In genomic region chr8:108027561-108028025, GRCm38 (mm10) we compare ENCODE assay signal across 8 mouse cellular contexts.
A peak's percentile ranks its signal among the peaks of the same experiment; 100 is the strongest.
DNase-seq lines count a peak whose midpoint lies in the region; ATAC-seq and TF ChIP-seq lines count a peak whose summit lies in the region.

No protein-coding gene starts in this region.

- in situ Hi-C loops in CH12.LX (cut with MboI; ENCODE audit: low pct_ligation_motif_present, low pct_unique_long_range_greater_than_20kb, low sequenced_read_pairs): no loop called here

- H3K9me3 ChIP-seq in forebrain, embryonic 10.5 days: no peaks in the 10 kb centered on the region; the same call in 1 of the 2 replicates
- 0 out of 2 replicates have a peak, but pooled peaks cover 3% of the 10 kb centered on the region for H3K9me3 ChIP-seq in forebrain, embryonic 14.5 days (replicated peaks; ENCODE audit: control insufficient read depth, low read length)
- peaks cover 5% of the 10 kb centered on the region for H3K9me3 ChIP-seq in CH12.LX (replicated peaks; ENCODE audit: low read length)
- 0 out of 2 replicates have a peak, but pooled peaks cover 3% of the 10 kb centered on the region for H3K9me3 ChIP-seq in embryonic facial prominence, embryonic 14.5 days (ENCODE audit: control insufficient read depth, low read length)

- no peaks in the 10 kb centered on the region for H3K79me2 ChIP-seq in CH12.LX (replicated peaks; ENCODE audit: control insufficient read depth, extremely low read depth, insufficient read depth, poor library complexity, severe bottlenecking)

- dilution Hi-C loops in CH12.LX (cut with MboI; ENCODE audit: extremely low pct_ligation_motif_present, extremely low pct_unique_long_range_greater_than_20kb, low sequenced_read_pairs): no loop called here

- H3K27me3 ChIP-seq in forebrain, embryonic 10.5 days (ENCODE audit: poor library complexity, severe bottlenecking): no peaks in the 10 kb centered on the region
- no peaks in the 10 kb centered on the region for H3K27me3 ChIP-seq in forebrain, embryonic 14.5 days (replicated peaks; ENCODE audit: control insufficient read depth, insufficient read depth, low read length)
- H3K27me3 ChIP-seq in CH12.LX (replicated peaks): no peaks in the 10 kb centered on the region
- no peaks in the 10 kb centered on the region for H3K27me3 ChIP-seq in embryonic facial prominence, embryonic 14.5 days (replicated peaks; ENCODE audit: control insufficient read depth, insufficient read depth, low read length)

- no peak for TF ChIP-seq CTCF in CH12.LX (conservative IDR thresholded peaks at IDR 0.05 in 1 of 2, IDR thresholded peaks at IDR 0.05 in 1 of 2; ENCODE audit: low read depth in 2 of 2, low read length in 2 of 2)

- peak; percentile 58 for DNase-seq in forebrain, embryonic 10.5 days (ENCODE audit: extremely low spot score, low spot score)
- DNase-seq in forebrain, embryonic 14.5 days (ENCODE audit: low spot score): no peak
- no peak for DNase-seq in CH12.LX (ENCODE audit: extremely low read depth)
- peak; percentile 89 for DNase-seq in embryonic facial prominence, embryonic 14.5 days (ENCODE audit: low spot score)
- DNase-seq in mesoderm, embryonic 11.5 days (ENCODE audit: low read depth, low spot score): peak; percentile 87
- no peak for DNase-seq in layer of hippocampus, adult 11-12 months (ENCODE audit: low spot score)
- no peak for DNase-seq in frontal cortex, adult 2 months (ENCODE audit: extremely low spot score in 1 of 2, low spot score in 1 of 2)
- no peak for DNase-seq in layer of hippocampus, adult 9-11 months

- peaks cover 40% of the 10 kb centered on the region for H3K4me1 ChIP-seq in forebrain, embryonic 10.5 days
- H3K4me1 ChIP-seq in forebrain, embryonic 14.5 days (ENCODE audit: control insufficient read depth, insufficient read depth, low read length): no peaks in the 10 kb centered on the region
- peaks cover 0 to 13% of the 10 kb centered on the region in 2 experiments; a peak in 2 of 4 replicates for H3K4me1 ChIP-seq in CH12.LX (ENCODE audit: control insufficient read depth in 1 of 2, insufficient read depth in 2 of 2)
- H3K4me1 ChIP-seq in embryonic facial prominence, embryonic 14.5 days (ENCODE audit: control insufficient read depth, insufficient read depth, low read length): peaks cover 24% of the 10 kb centered on the region

- no peak overlapping the region for H3K4me2 ChIP-seq in forebrain, embryonic 14.5 days (ENCODE audit: low read length)
- peak overlapping the region; percentile 4; the same call in 1 of the 2 replicates for H3K4me2 ChIP-seq in CH12.LX (ENCODE audit: insufficient read depth, low read depth, poor library complexity, severe bottlenecking)
- H3K4me2 ChIP-seq in embryonic facial prominence, embryonic 14.5 days (ENCODE audit: low read depth, low read length): peak overlapping the region; percentile 56

- no peak for TF ChIP-seq EP300 in CH12.LX (IDR thresholded peaks at IDR 0.05; ENCODE audit: low read length)

- no peaks in the 10 kb centered on the region for H3K36me3 ChIP-seq in forebrain, embryonic 10.5 days (replicated peaks)
- H3K36me3 ChIP-seq in forebrain, embryonic 14.5 days (ENCODE audit: control insufficient read depth, insufficient read depth, low read length): no peaks in the 10 kb centered on the region
- no peaks in the 10 kb centered on the region for H3K36me3 ChIP-seq in CH12.LX (replicated peaks in 1 of 2; ENCODE audit: control insufficient read depth in 1 of 2, insufficient read depth in 1 of 2, low read length in 1 of 2)
- H3K36me3 ChIP-seq in embryonic facial prominence, embryonic 14.5 days (ENCODE audit: control insufficient read depth, insufficient read depth, low read length): no peaks in the 10 kb centered on the region

- TF ChIP-seq POLR2A in CH12.LX (IDR thresholded peaks at IDR 0.05; ENCODE audit: low read depth, low read length): no peak

- 50% methylated on average over 20 of the region's 20 CpGs for WGBS in forebrain, embryonic 10.5 days
- WGBS in forebrain, embryonic 14.5 days: 78% methylated on average over 20 of the region's 20 CpGs
- WGBS in embryonic facial prominence, embryonic 14.5 days: 18% methylated on average over 20 of the region's 20 CpGs

- no peak overlapping the region for H3K4me3 ChIP-seq in forebrain, embryonic 10.5 days
- H3K4me3 ChIP-seq in forebrain, embryonic 14.5 days (ENCODE audit: low read depth, low read length): no peak overlapping the region
- no peak overlapping the region for H3K4me3 ChIP-seq in CH12.LX (replicated peaks in 1 of 3; ENCODE audit: low read depth in 2 of 3, low read length in 2 of 3, poor library complexity in 1 of 3)
- H3K4me3 ChIP-seq in embryonic facial prominence, embryonic 14.5 days (ENCODE audit: low read depth, low read length): peak overlapping the region; percentile 26

- H3K9ac ChIP-seq in forebrain, embryonic 14.5 days (ENCODE audit: low read length): no peak overlapping the region
- no peak overlapping the region for H3K9ac ChIP-seq in CH12.LX (ENCODE audit: insufficient read depth, low read depth)
- 0 out of 2 replicates have a peak overlapping the region, but pooled peaks have one; percentile 36 for H3K9ac ChIP-seq in embryonic facial prominence, embryonic 14.5 days (ENCODE audit: low read depth, low read length)

- TF ChIP-seq RAD21 in CH12.LX (IDR thresholded peaks at IDR 0.05; ENCODE audit: low read depth, low read length): no peak

- peak overlapping the region; percentile 78 for H3K27ac ChIP-seq in forebrain, embryonic 10.5 days
- H3K27ac ChIP-seq in forebrain, embryonic 14.5 days (ENCODE audit: low read depth, low read length): no peak overlapping the region
- no peak overlapping the region for H3K27ac ChIP-seq in CH12.LX (ENCODE audit: insufficient read depth, low read depth)
- peak overlapping the region; percentile 63 for H3K27ac ChIP-seq in embryonic facial prominence, embryonic 14.5 days (replicated peaks; ENCODE audit: low read depth, low read length)

- no peak for ATAC-seq in forebrain, embryonic 14.5 days
- peak; percentile 77 for ATAC-seq in embryonic facial prominence, embryonic 14.5 days (ENCODE audit: low read depth)

TF ChIP-seq in CH12.LX, 34 proteins besides CTCF, POLR2A, EP300 and RAD21:
- TF ChIP-seq SIN3A (IDR thresholded peaks at IDR 0.05; ENCODE audit: low read length) (no peak), CHD1 (IDR thresholded peaks at IDR 0.05; ENCODE audit: low read depth, low read length) (no peak), ZMIZ1 (IDR thresholded peaks at IDR 0.05; ENCODE audit: low read depth, low read length) (no peak), MYC (IDR thresholded peaks at IDR 0.05; ENCODE audit: low read depth, low read length) (no peak)

Comparison
In these comparisons a context has a peak if more than half of its experiments do, and no peak if none do; other contexts are left out.
1. DNase-seq: peak in forebrain, embryonic 10.5 days (single experiment), embryonic facial prominence, embryonic 14.5 days (single experiment) and mesoderm, embryonic 11.5 days (single experiment); none in forebrain, embryonic 14.5 days (single experiment), CH12.LX (single experiment), layer of hippocampus, adult 11-12 months (single experiment), frontal cortex, adult 2 months (0 of 2) and layer of hippocampus, adult 9-11 months (single experiment).
2. H3K27ac ChIP-seq: peak in forebrain, embryonic 10.5 days (single experiment) and embryonic facial prominence, embryonic 14.5 days (single experiment); none in forebrain, embryonic 14.5 days (single experiment) and CH12.LX (single experiment).